Mouse (Mus musculus): ENCODE results near the gene Mlph. TPM values are rescaled to one million over a fixed set of nuclear protein-coding genes. Genes with fewer than 3 reads are reported as not detected.
A peak's percentile ranks its signal among the peaks of the same experiment; 100 is the strongest.

Mlph gene
- polyA plus RNA-seq, 1 experiment, result 0.28 TPM

GRCm38 (mm10) chr1:90917509-90917908, 2.6 kb downstream of the Mlph start:
- Histone ChIP-seq H3K9me3 (replicated peaks; ENCODE audit: control insufficient read depth, insufficient read depth, low read length, poor library complexity, severe bottlenecking) (peaks cover 5% of the 10 kb centered on the region), H3K4me1 (ENCODE audit: control insufficient read depth, insufficient read depth, low read length) (no peaks in the 10 kb centered on the region), H3K9ac (ENCODE audit: low read depth, poor library complexity, severe bottlenecking) (no peak overlapping the region), H3K27me3 (ENCODE audit: control insufficient read depth, insufficient read depth, low read length, poor library complexity, severe bottlenecking) (no peaks in the 10 kb centered on the region), H3K36me3 (ENCODE audit: control insufficient read depth, insufficient read depth, low read length, poor library complexity, severe bottlenecking) (no peaks in the 10 kb centered on the region), H3K27ac (ENCODE audit: insufficient read depth, low read length) (no peak overlapping the region), H3K4me3 (ENCODE audit: low read depth, low read length) (no peak overlapping the region)
- no peak for TF ChIP-seq CTCF (IDR thresholded peaks at IDR 0.05; ENCODE audit: low read depth, low read length)
- TF ChIP-seq EP300 (IDR thresholded peaks at IDR 0.05; ENCODE audit: insufficient read depth, low read depth, low read length), result no peak
- TF ChIP-seq POLR2A (IDR thresholded peaks at IDR 0.05; ENCODE audit: insufficient read depth, low read length), result no peak

- H3K27me3 ChIP-seq (ENCODE audit: control insufficient read depth, insufficient read depth, low read length, poor library complexity, severe bottlenecking), result no peaks in the 10 kb centered on the region
- no peaks in the 10 kb centered on the region for H3K36me3 ChIP-seq (ENCODE audit: control insufficient read depth, insufficient read depth, low read length, poor library complexity, severe bottlenecking)
- TF ChIP-seq EP300 (IDR thresholded peaks at IDR 0.05; ENCODE audit: insufficient read depth, low read depth, low read length), result no peak
- no peak for TF ChIP-seq POLR2A (IDR thresholded peaks at IDR 0.05; ENCODE audit: insufficient read depth, low read length)
- TF ChIP-seq CTCF (IDR thresholded peaks at IDR 0.05; ENCODE audit: low read depth, low read length), result no peak
- no peak overlapping the region for H3K27ac ChIP-seq (ENCODE audit: insufficient read depth, low read length)
- H3K9ac ChIP-seq (ENCODE audit: low read depth, poor library complexity, severe bottlenecking), result no peak overlapping the region
- H3K4me3 ChIP-seq (ENCODE audit: low read depth, low read length), result no peak overlapping the region
- H3K9me3 ChIP-seq (replicated peaks; ENCODE audit: control insufficient read depth, insufficient read depth, low read length, poor library complexity, severe bottlenecking), result peaks cover 5% of the 10 kb centered on the region
- no peaks in the 10 kb centered on the region for H3K4me1 ChIP-seq (ENCODE audit: control insufficient read depth, insufficient read depth, low read length)
These were observed 6.8 kb downstream of the Mlph start for GRCm38 (mm10) chr1:90921687-90922086.

- H3K27ac ChIP-seq (ENCODE audit: insufficient read depth, low read length), result no peak overlapping the region
- TF ChIP-seq POLR2A (IDR thresholded peaks at IDR 0.05; ENCODE audit: insufficient read depth, low read length) (no peak), CTCF (IDR thresholded peaks at IDR 0.05; ENCODE audit: low read depth, low read length) (no peak), EP300 (IDR thresholded peaks at IDR 0.05; ENCODE audit: insufficient read depth, low read depth, low read length) (no peak)
- no peaks in the 10 kb centered on the region for H3K4me1 ChIP-seq (ENCODE audit: control insufficient read depth, insufficient read depth, low read length)
- no peak overlapping the region for H3K4me3 ChIP-seq (ENCODE audit: low read depth, low read length)
- H3K36me3 ChIP-seq (ENCODE audit: control insufficient read depth, insufficient read depth, low read length, poor library complexity, severe bottlenecking), result no peaks in the 10 kb centered on the region
- no peaks in the 10 kb centered on the region for H3K27me3 ChIP-seq (ENCODE audit: control insufficient read depth, insufficient read depth, low read length, poor library complexity, severe bottlenecking)
- no peak overlapping the region for H3K9ac ChIP-seq (ENCODE audit: low read depth, poor library complexity, severe bottlenecking)
- H3K9me3 ChIP-seq (replicated peaks; ENCODE audit: control insufficient read depth, insufficient read depth, low read length, poor library complexity, severe bottlenecking), result no peaks in the 10 kb centered on the region
These were observed 11.1 kb downstream of the Mlph start for GRCm38 (mm10) chr1:90926030-90926429.

- Histone ChIP-seq H3K4me3 (ENCODE audit: low read depth, low read length) (no peak overlapping the region), H3K4me1 (ENCODE audit: control insufficient read depth, insufficient read depth, low read length) (no peaks in the 10 kb centered on the region), H3K9me3 (replicated peaks; ENCODE audit: control insufficient read depth, insufficient read depth, low read length, poor library complexity, severe bottlenecking) (no peaks in the 10 kb centered on the region), H3K27ac (ENCODE audit: insufficient read depth, low read length) (no peak overlapping the region), H3K27me3 (ENCODE audit: control insufficient read depth, insufficient read depth, low read length, poor library complexity, severe bottlenecking) (no peaks in the 10 kb centered on the region), H3K36me3 (ENCODE audit: control insufficient read depth, insufficient read depth, low read length, poor library complexity, severe bottlenecking) (no peaks in the 10 kb centered on the region), H3K9ac (ENCODE audit: low read depth, poor library complexity, severe bottlenecking) (no peak overlapping the region)
- TF ChIP-seq EP300 (IDR thresholded peaks at IDR 0.05; ENCODE audit: insufficient read depth, low read depth, low read length) (no peak), CTCF (IDR thresholded peaks at IDR 0.05; ENCODE audit: low read depth, low read length) (no peak), POLR2A (IDR thresholded peaks at IDR 0.05; ENCODE audit: insufficient read depth, low read length) (no peak)
These were observed 12.4 kb downstream of the Mlph start for GRCm38 (mm10) chr1:90927308-90927707.

- Histone ChIP-seq H3K36me3 (ENCODE audit: control insufficient read depth, insufficient read depth, low read length, poor library complexity, severe bottlenecking) (no peaks in the 10 kb centered on the region), H3K4me1 (ENCODE audit: control insufficient read depth, insufficient read depth, low read length) (no peaks in the 10 kb centered on the region), H3K9ac (ENCODE audit: low read depth, poor library complexity, severe bottlenecking) (no peak overlapping the region), H3K9me3 (replicated peaks; ENCODE audit: control insufficient read depth, insufficient read depth, low read length, poor library complexity, severe bottlenecking) (no peaks in the 10 kb centered on the region), H3K4me3 (ENCODE audit: low read depth, low read length) (peak overlapping the region; percentile 43), H3K27ac (ENCODE audit: insufficient read depth, low read length) (no peak overlapping the region), H3K27me3 (ENCODE audit: control insufficient read depth, insufficient read depth, low read length, poor library complexity, severe bottlenecking) (no peaks in the 10 kb centered on the region)
- TF ChIP-seq CTCF (IDR thresholded peaks at IDR 0.05; ENCODE audit: low read depth, low read length) (no peak), EP300 (IDR thresholded peaks at IDR 0.05; ENCODE audit: insufficient read depth, low read depth, low read length) (no peak), POLR2A (IDR thresholded peaks at IDR 0.05; ENCODE audit: insufficient read depth, low read length) (no peak)
These were observed 13.2 kb downstream of the Mlph start for GRCm38 (mm10) chr1:90927929-90928574.

- H3K9me3 ChIP-seq (replicated peaks; ENCODE audit: control insufficient read depth, insufficient read depth, low read length, poor library complexity, severe bottlenecking), result no peaks in the 10 kb centered on the region
- H3K36me3 ChIP-seq (ENCODE audit: control insufficient read depth, insufficient read depth, low read length, poor library complexity, severe bottlenecking), result no peaks in the 10 kb centered on the region
- H3K9ac ChIP-seq (ENCODE audit: low read depth, poor library complexity, severe bottlenecking), result no peak overlapping the region
- TF ChIP-seq CTCF (IDR thresholded peaks at IDR 0.05; ENCODE audit: low read depth, low read length) (peak; percentile 54), EP300 (IDR thresholded peaks at IDR 0.05; ENCODE audit: insufficient read depth, low read depth, low read length) (no peak), POLR2A (IDR thresholded peaks at IDR 0.05; ENCODE audit: insufficient read depth, low read length) (no peak)
- no peak overlapping the region for H3K27ac ChIP-seq (ENCODE audit: insufficient read depth, low read length)
- peak overlapping the region; percentile 43 for H3K4me3 ChIP-seq (ENCODE audit: low read depth, low read length)
- H3K27me3 ChIP-seq (ENCODE audit: control insufficient read depth, insufficient read depth, low read length, poor library complexity, severe bottlenecking), result no peaks in the 10 kb centered on the region
- no peaks in the 10 kb centered on the region for H3K4me1 ChIP-seq (ENCODE audit: control insufficient read depth, insufficient read depth, low read length)
These were observed 13.7 kb downstream of the Mlph start for GRCm38 (mm10) chr1:90928575-90928934.
